Mouse (Mus musculus): ENCODE results near the gene Enah. TPM values are rescaled to one million over a fixed set of nuclear protein-coding genes. Genes with fewer than 3 reads are reported as not detected.

Gene Enah
- total and polyA plus RNA-seq, 3 experiments: 0.45 to 0.69 TPM; not detected in 1

DNA sequence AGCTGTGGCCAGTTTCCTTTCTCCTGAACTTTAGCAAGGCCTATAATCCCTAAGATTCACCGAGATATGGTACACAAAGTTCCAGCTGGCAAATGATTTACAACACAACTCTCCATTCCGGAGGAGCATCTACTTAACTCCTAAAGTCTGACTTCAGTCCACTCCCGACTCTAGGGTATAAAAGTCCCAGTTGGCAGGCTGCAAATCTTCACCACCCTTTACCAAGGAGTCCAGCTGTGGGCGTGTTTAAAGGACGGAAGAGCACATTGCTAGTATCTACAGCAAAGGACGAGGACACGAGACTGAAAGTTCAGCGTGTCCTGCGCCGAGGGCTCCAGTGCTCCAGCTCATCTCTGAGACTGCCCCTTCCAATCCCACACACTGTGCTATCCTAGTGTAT is 122.8 kb downstream of the Enah start:
- peaks cover 15 to 17% of the 10 kb centered on the region in 2 experiments for H3K27me3 ChIP-seq (ENCODE audit: control insufficient read depth in 1 of 2, insufficient read depth in 2 of 2, low read length in 2 of 2)
- H3K9me3 ChIP-seq (replicated peaks; ENCODE audit: insufficient read depth, low read length): no peaks in the 10 kb centered on the region
- H3K79me2 ChIP-seq (ENCODE audit: control insufficient read depth, insufficient read depth, low read length, poor library complexity): no peaks in the 10 kb centered on the region
- no peak for DNase-seq (ENCODE audit: low read depth, low spot score)
- H3K27ac ChIP-seq (ENCODE audit: control insufficient read depth, low read depth, low read length): no peak overlapping the region
- no peak overlapping the region for H3K9ac ChIP-seq (ENCODE audit: control insufficient read depth, low read depth, low read length, poor library complexity, severe bottlenecking)
- 0 out of 4 replicates have a peak, but pooled peaks cover 0 to 3% of the 10 kb centered on the region in 2 experiments for H3K4me1 ChIP-seq (ENCODE audit: control insufficient read depth in 1 of 2, insufficient read depth in 2 of 2, low read length in 2 of 2)
- no peak overlapping the region for H3K4me3 ChIP-seq (ENCODE audit: control insufficient read depth in 1 of 2, insufficient read depth in 1 of 2, low read depth in 2 of 2, low read length in 2 of 2)
- no peak for TF ChIP-seq ELF1 (IDR thresholded peaks at IDR 0.05; ENCODE audit: low read depth, low read length)
- no peak for TF ChIP-seq CHD2 (IDR thresholded peaks at IDR 0.05; ENCODE audit: low read length)
- TF ChIP-seq ZMIZ1 (IDR thresholded peaks at IDR 0.05; ENCODE audit: low read depth, low read length): no peak
- TF ChIP-seq USF2 (IDR thresholded peaks at IDR 0.05; ENCODE audit: borderline replicate concordance in 1 of 2, insufficient read depth in 1 of 2, low read depth in 1 of 2, low read length in 2 of 2): no peak
- no peak for TF ChIP-seq TBP (IDR thresholded peaks at IDR 0.05; ENCODE audit: low read depth, low read length)
- no peak for TF ChIP-seq MAX (IDR thresholded peaks at IDR 0.05; ENCODE audit: low read length)
- no peak for TF ChIP-seq ZC3H11A (IDR thresholded peaks at IDR 0.05; ENCODE audit: low read depth, low read length)
- no peak for TF ChIP-seq E2F4 (IDR thresholded peaks at IDR 0.05; ENCODE audit: borderline replicate concordance, low read depth, low read length)
- no peak for TF ChIP-seq MXI1 (IDR thresholded peaks at IDR 0.05; ENCODE audit: low read depth, low read length)
- TF ChIP-seq NELFE (IDR thresholded peaks at IDR 0.05; ENCODE audit: low read depth, low read length): no peak
- no peak for TF ChIP-seq MAZ (IDR thresholded peaks at IDR 0.05; ENCODE audit: low read depth, low read length)
- TF ChIP-seq MAFK (IDR thresholded peaks at IDR 0.05; ENCODE audit: borderline replicate concordance, low read depth, low read length): no peak
- no peak for TF ChIP-seq POLR2AphosphoS2 (IDR thresholded peaks at IDR 0.05; ENCODE audit: low read length)
- TF ChIP-seq MEF2A (IDR thresholded peaks at IDR 0.05; ENCODE audit: extremely low read depth, insufficient replicate concordance, low read depth, low read length, poor library complexity, severe bottlenecking): no peak
- no peak for TF ChIP-seq MYC (IDR thresholded peaks at IDR 0.05; ENCODE audit: low read depth, low read length)
- no peak for TF ChIP-seq TCF12 (IDR thresholded peaks at IDR 0.05; ENCODE audit: low read depth, low read length)
- no peaks in the 10 kb centered on the region for H3K36me3 ChIP-seq (ENCODE audit: control insufficient read depth in 1 of 2, insufficient read depth in 2 of 2, low read length in 2 of 2)

DNA sequence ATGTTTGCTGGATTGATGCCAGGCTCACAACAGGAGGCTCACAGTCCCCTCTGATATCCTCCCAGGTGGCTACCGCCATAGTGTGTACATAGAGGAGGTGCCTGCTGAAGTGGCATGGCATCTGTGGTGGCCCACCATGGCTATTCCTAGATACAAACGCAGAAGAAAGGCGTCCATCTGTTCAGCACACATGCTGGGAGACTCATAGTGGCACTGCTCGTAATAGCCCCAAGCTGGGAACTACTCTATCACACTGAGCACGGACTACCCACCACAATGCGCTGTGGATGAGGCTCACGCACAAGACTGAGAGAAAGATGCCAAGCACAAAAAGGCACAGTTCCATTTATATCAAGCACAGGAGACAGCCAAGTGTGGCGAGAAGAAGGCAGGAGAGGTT is 126.1 kb downstream of the Enah start:
- Histone ChIP-seq H3K27me3 (ENCODE audit: control insufficient read depth in 1 of 2, insufficient read depth in 2 of 2, low read length in 2 of 2) (peaks cover 8 to 11% of the 10 kb centered on the region in 2 experiments), H3K27ac (ENCODE audit: control insufficient read depth, low read depth, low read length) (no peak overlapping the region), H3K36me3 (ENCODE audit: control insufficient read depth in 1 of 2, insufficient read depth in 2 of 2, low read length in 2 of 2) (no peaks in the 10 kb centered on the region), H3K9me3 (replicated peaks; ENCODE audit: insufficient read depth, low read length) (no peaks in the 10 kb centered on the region), H3K4me3 (ENCODE audit: control insufficient read depth in 1 of 2, insufficient read depth in 1 of 2, low read depth in 2 of 2, low read length in 2 of 2) (no peak overlapping the region), H3K4me1 (ENCODE audit: control insufficient read depth in 1 of 2, insufficient read depth in 2 of 2, low read length in 2 of 2) (0 out of 4 replicates have a peak, but pooled peaks cover 0 to 3% of the 10 kb centered on the region in 2 experiments), H3K9ac (ENCODE audit: control insufficient read depth, low read depth, low read length, poor library complexity, severe bottlenecking) (no peak overlapping the region), H3K79me2 (ENCODE audit: control insufficient read depth, insufficient read depth, low read length, poor library complexity) (no peaks in the 10 kb centered on the region)
- no peak for TF ChIP-seq ZNF384 (IDR thresholded peaks at IDR 0.05; ENCODE audit: low read depth, low read length)
- DNase-seq (ENCODE audit: low read depth, low spot score): no peak

Measured in MEL (cell line).